Mouse (Mus musculus) liver, adult 2 months (tissue): ENCODE results near the gene Gm20388.

Source experiments
- CTCF ChIP-seq: fragments of 200-500 bp; IDR thresholded peaks from 2 replicates; pipeline ENCODE4 v1.5.1; 2011; ENCODE audit warnings: low read depth, low read length, control low read depth
- POLR2A ChIP-seq: fragments of 200-500 bp; IDR thresholded peaks from 2 replicates; pipeline ENCODE4 v1.6.1; 2011; ENCODE audit warnings: low read length, control low read depth; ENCODE audit not compliant: insufficient read depth; ENCODE audit errors: extremely low read depth

DNA sequence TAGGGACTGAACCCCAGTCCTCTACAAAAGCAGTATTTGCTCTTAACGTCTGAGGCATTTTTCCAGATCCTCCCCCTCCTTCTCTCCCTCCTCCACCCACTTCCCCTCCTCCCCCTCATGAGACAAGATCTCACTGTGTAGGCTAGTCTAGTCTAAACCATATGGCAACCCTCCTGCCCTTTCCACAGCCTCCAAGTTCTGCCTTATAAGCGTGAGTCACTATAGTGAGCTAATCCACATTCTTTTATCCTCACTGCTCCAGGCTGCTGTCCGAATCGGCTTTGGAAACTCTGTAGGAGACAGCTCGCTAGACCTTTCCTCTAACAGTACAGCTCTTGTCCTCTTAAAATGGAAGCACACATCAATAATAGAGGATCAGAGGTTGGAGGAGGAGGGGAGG, 3956.3 kb downstream of the Gm20388 start:
- TF ChIP-seq POLR2A = no peak
- TF ChIP-seq CTCF = no peak
